ENCODE assay signal across 8 mouse cellular contexts in the genomic region with DNA sequence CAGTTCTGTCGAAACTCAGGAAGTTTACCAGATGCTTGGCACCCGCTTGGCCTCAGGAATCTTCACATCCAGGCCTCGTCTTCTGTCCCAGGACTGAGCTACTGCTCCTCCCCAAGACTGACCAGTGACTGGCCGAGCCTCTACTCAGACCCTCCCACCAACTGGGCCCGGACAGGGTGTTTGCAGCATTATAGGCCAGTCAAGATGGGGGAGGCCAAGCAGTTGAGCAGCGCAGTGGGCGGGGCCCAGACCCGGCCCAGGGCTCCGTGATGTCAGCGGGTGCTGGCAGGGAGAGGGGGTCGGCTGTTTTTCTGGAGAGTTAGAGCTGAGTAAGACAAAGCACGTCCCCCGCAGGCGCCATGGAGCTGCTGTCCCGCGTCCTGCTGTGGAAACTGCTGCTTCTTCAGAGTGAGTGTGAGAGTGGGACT. TPM values are rescaled to one million over a fixed set of nuclear protein-coding genes. Genes with fewer than 3 reads are reported as not detected.
A peak's percentile ranks its signal among the peaks of the same experiment; 100 is the strongest.
DNase-seq lines count a peak whose midpoint lies in the region; ATAC-seq and TF ChIP-seq lines count a peak whose summit lies in the region.

A gene (plus strand): TSS at position 198 of the 428 bp plus-strand sequence.

- no peak within 1 kb of the TSS for H3K27ac ChIP-seq in liver, embryonic 14.5 days
- no peak within 1 kb of the TSS for H3K27ac ChIP-seq in neural tube, embryonic 14.5 days (ENCODE audit: low read depth, low read length)

- H3K4me1 ChIP-seq in erythroblast, embryonic 14.5 days (ENCODE audit: control insufficient read depth): peaks cover 27% of the 10 kb centered on the region
- H3K4me1 ChIP-seq in liver, embryonic 14.5 days (replicated peaks; ENCODE audit: control insufficient read depth in 2 of 2, insufficient read depth in 2 of 2, low read length in 1 of 2): peaks cover 3 to 10% of the 10 kb centered on the region in 2 experiments; a peak in 3 of 4 replicates
- 0 out of 2 replicates have a peak, but pooled peaks cover 5% of the 10 kb centered on the region for H3K4me1 ChIP-seq in neural tube, embryonic 14.5 days (ENCODE audit: control insufficient read depth, insufficient read depth, low read length)

- peaks cover 57% of the 10 kb centered on the region for H3K27me3 ChIP-seq in erythroblast, embryonic 14.5 days (ENCODE audit: control insufficient read depth)
- H3K27me3 ChIP-seq in liver, embryonic 14.5 days (ENCODE audit: control insufficient read depth, insufficient read depth, low read length): peaks cover 6% of the 10 kb centered on the region
- H3K27me3 ChIP-seq in neural tube, embryonic 14.5 days (ENCODE audit: control insufficient read depth, insufficient read depth, low read length): peaks cover 4% of the 10 kb centered on the region; the same call in 1 of the 2 replicates

- peak within 1 kb of the TSS; percentile 84 for H3K4me2 ChIP-seq in liver, embryonic 14.5 days (ENCODE audit: low read depth)
- peak within 1 kb of the TSS; percentile 53 for H3K4me2 ChIP-seq in neural tube, embryonic 14.5 days (ENCODE audit: low read depth, low read length)

- TF ChIP-seq POLR2A in brain, embryonic 14.5 days (IDR thresholded peaks at IDR 0.05; ENCODE audit: borderline replicate concordance, extremely low read depth, insufficient read depth, insufficient read length, poor library complexity, severe bottlenecking): no peak

- TF ChIP-seq CTCF in brain, embryonic 14.5 days (IDR thresholded peaks at IDR 0.05; ENCODE audit: borderline replicate concordance, extremely low read depth, insufficient read depth, insufficient read length): no peak
- TF ChIP-seq CTCF in liver, embryonic 14.5 days (IDR thresholded peaks at IDR 0.05; ENCODE audit: low read depth): no peak

- peak within 1 kb of the TSS; percentile 54; the same call in 1 of the 2 replicates for H3K9ac ChIP-seq in liver, embryonic 14.5 days (replicated peaks)
- H3K9ac ChIP-seq in neural tube, embryonic 14.5 days (replicated peaks; ENCODE audit: low read depth, low read length): peak within 1 kb of the TSS; percentile 21; the same call in 1 of the 2 replicates

- no peaks in the 10 kb centered on the region; the same call in 1 of the 2 replicates for H3K9me3 ChIP-seq in erythroblast, embryonic 14.5 days (ENCODE audit: control insufficient read depth, low read length)
- no peaks in the 10 kb centered on the region for H3K9me3 ChIP-seq in liver, embryonic 14.5 days (ENCODE audit: control insufficient read depth, low read length)
- no peaks in the 10 kb centered on the region for H3K9me3 ChIP-seq in neural tube, embryonic 14.5 days (ENCODE audit: control insufficient read depth, low read length)

- 22% methylated on average over 16 of the region's 16 CpGs for WGBS in liver, embryonic 14.5 days (ENCODE audit: insufficient replicate concordance)
- 3% methylated on average over 16 of the region's 16 CpGs for WGBS in neural tube, embryonic 14.5 days

- peak; percentile 69 for DNase-seq in brain, embryonic 14.5 days (ENCODE audit: low read depth)
- DNase-seq in gastrocnemius, postnatal 25 days: peak; percentile 96
- no peak for DNase-seq in liver, embryonic 14.5 days (ENCODE audit: low read depth in 3 of 3, low spot score in 3 of 3)
- DNase-seq in c-Kit-positive CD71-positive TER-119-positive erythroid progenitor cells, embryonic 14.5 days (ENCODE audit: low spot score): no peak

- no peak for ATAC-seq in erythroblast, adult 5-6 weeks (replicated peaks; ENCODE audit: low FRiP score, poor library complexity, severe bottlenecking)
- no peak for ATAC-seq in inflammation-experienced regulatory T-cells, adult 6 months
- ATAC-seq in liver, embryonic 14.5 days (ENCODE audit: insufficient read depth): peak; percentile 22
- peak; percentile 70; the same call in 1 of the 2 replicates for ATAC-seq in neural tube, embryonic 14.5 days (ENCODE audit: low read depth)

- no peaks in the 10 kb centered on the region for H3K36me3 ChIP-seq in erythroblast, embryonic 14.5 days (ENCODE audit: control insufficient read depth)
- no peaks in the 10 kb centered on the region for H3K36me3 ChIP-seq in liver, embryonic 14.5 days (replicated peaks; ENCODE audit: control insufficient read depth, insufficient read depth, low read depth)
- peaks cover 4% of the 10 kb centered on the region; the same call in 1 of the 2 replicates for H3K36me3 ChIP-seq in neural tube, embryonic 14.5 days (ENCODE audit: control insufficient read depth, insufficient read depth, low read length)

- no peak for TF ChIP-seq EP300 in liver, embryonic 14.5 days (IDR thresholded peaks at IDR 0.05; ENCODE audit: low read depth)

- H3K4me3 ChIP-seq in erythroblast, embryonic 14.5 days (replicated peaks): peak within 1 kb of the TSS; percentile 65
- peak within 1 kb of the TSS; percentile 57 to 60 for H3K4me3 ChIP-seq in liver, embryonic 14.5 days (ENCODE audit: insufficient read depth in 1 of 2, low read depth in 2 of 2, low read length in 2 of 2)
- peak within 1 kb of the TSS; percentile 26 for H3K4me3 ChIP-seq in neural tube, embryonic 14.5 days (ENCODE audit: low read depth, low read length)

RNA-seq across cellular contexts. Expression of the gene that starts here (rescaled TPM):
- 0.11 TPM in 1 of 2 replicates, not detected in the other for polyA plus RNA-seq in erythroblast, embryonic 14.5 days (2012)
- 2.1 TPM in 1 of 2 replicates, not detected in the other for total RNA-seq in erythroblast, adult 5-6 weeks (2015; ENCODE audit: low replicate concordance)
- not detected in 2 replicates for total RNA-seq in erythroblast, adult 5-6 weeks (2017; ENCODE audit: low replicate concordance)
- 39.9 and 42.2 TPM in 2 replicates for polyA plus RNA-seq in brain, embryonic 14.5 days (2012; rRNA removed)
- total RNA-seq in gastrocnemius, postnatal 25 days (2021): 10 to 100 TPM; 37.5 to 37.6 TPM
- 10 to 100 TPM in 2 of 3 experiments, under 1 TPM in 1; 0.69 to 18.3 (median 16.4) TPM for polyA plus RNA-seq in inflammation-experienced regulatory T-cells, adult 6 months (2017; shearing (Covaris generic))
- 5.4 and 6.2 TPM in 2 replicates for polyA plus RNA-seq in liver, embryonic 14.5 days (2012; rRNA removed)
- 3.9 and 4.9 TPM in 2 replicates for polyA plus RNA-seq in liver, embryonic 14.5 days (2014; fragmentation: Nextera tagmentation; extraction: Ambion mirVana)
- polyA plus RNA-seq in neural tube, embryonic 14.5 days (2014; fragmentation: Nextera tagmentation; extraction: Ambion mirVana): 9.6 and 24.0 TPM in 2 replicates

Comparison
In these comparisons a context has a peak if more than half of its experiments do, and no peak if none do; other contexts are left out.
1. RNA of the gene that starts here (total RNA-seq): 37.5 to 37.6 TPM in gastrocnemius, postnatal 25 days; 2.1 TPM in erythroblast, adult 5-6 weeks; every median in the first group is over 10 times any median in the second.
2. ATAC-seq: peak in liver, embryonic 14.5 days (single experiment) and neural tube, embryonic 14.5 days (single experiment); none in erythroblast, adult 5-6 weeks (single experiment) and inflammation-experienced regulatory T-cells, adult 6 months (single experiment).
3. DNase-seq: peak in brain, embryonic 14.5 days (single experiment) and gastrocnemius, postnatal 25 days (single experiment); none in liver, embryonic 14.5 days (0 of 3) and c-Kit-positive CD71-positive TER-119-positive erythroid progenitor cells, embryonic 14.5 days (single experiment).
4. Peak in every context shown above with its lines, with median percentiles within 50 percentile points of each other: H3K4me3 ChIP-seq.